Comparison of ENCODE assay signal across 35 mouse cellular contexts in genomic region chr17:4935268-4935667, GRCm38 (mm10).
"Had no signal": no experiment of that assay in that cellular context is flagged by ENCODE, and none has a peak within 500 bp of the region (broad histone marks: within the 10 kb centered on the region; RNA-seq: fewer than 3 reads in every experiment).

No protein-coding gene starts in this region.

- DNase-seq: heart, postnatal 10 days; heart, postnatal 14 days; heart, postnatal 36 days; heart, postnatal 4 days; kidney, adult 11 months; kidney, adult 18-20 months; kidney, adult 2 months; kidney, adult 8-10 months; kidney, adult 9 months; kidney, postnatal 10 days; kidney, postnatal 14 days; kidney, postnatal 25 days; kidney, postnatal 36 days; kidney, postnatal 4 days; layer of hippocampus, adult 9-11 months; layer of hippocampus, postnatal 36 days had no signal

- H3K9me3 ChIP-seq: heart, embryonic 10.5 days; heart, embryonic 12.5 days; heart, embryonic 13.5 days; heart, embryonic 15.5 days; hindbrain, embryonic 10.5 days; hindbrain, embryonic 12.5 days; hindbrain, embryonic 13.5 days; hindbrain, embryonic 15.5 days; intestine, embryonic 15.5 days; kidney, embryonic 15.5 days had no signal

- H3K4me3 ChIP-seq: heart, embryonic 10.5 days; heart, embryonic 12.5 days; heart, embryonic 13.5 days; heart, embryonic 15.5 days; hindbrain, embryonic 10.5 days; hindbrain, embryonic 12.5 days; hindbrain, embryonic 13.5 days; hindbrain, embryonic 15.5 days; intestine, embryonic 15.5 days; kidney, embryonic 15.5 days; layer of hippocampus, adult 2 months had no signal

- H3K9ac ChIP-seq: heart, embryonic 12.5 days; heart, embryonic 13.5 days; heart, embryonic 15.5 days; hindbrain, embryonic 12.5 days; hindbrain, embryonic 13.5 days; hindbrain, embryonic 14.5 days; hindbrain, embryonic 15.5 days; intestine, embryonic 15.5 days; kidney, embryonic 15.5 days had no signal

- H3K27ac ChIP-seq: heart, embryonic 10.5 days; heart, embryonic 13.5 days; heart, embryonic 15.5 days; hindbrain, embryonic 10.5 days; hindbrain, embryonic 12.5 days; hindbrain, embryonic 13.5 days; hindbrain, embryonic 14.5 days; hindbrain, embryonic 15.5 days; hindbrain, postnatal 0 days; intestine, embryonic 15.5 days; kidney, embryonic 15.5 days; kidney, postnatal 0 days; layer of hippocampus, adult 2 months had no signal

- ATAC-seq: hindbrain, embryonic 16.5 days; hindbrain, postnatal 0 days; inflammation-experienced regulatory T-cells, adult 6 months; intestine, embryonic 15.5 days; intestine, embryonic 16.5 days; intestine, postnatal 0 days had no signal

- H3K27me3 ChIP-seq: heart, embryonic 12.5 days; heart, embryonic 15.5 days; hindbrain, embryonic 12.5 days; hindbrain, embryonic 13.5 days; hindbrain, embryonic 15.5 days; intestine, embryonic 15.5 days; kidney, embryonic 15.5 days had no signal

- H3K4me1 ChIP-seq: heart, embryonic 10.5 days; heart, embryonic 13.5 days; heart, embryonic 15.5 days; hindbrain, embryonic 10.5 days; hindbrain, embryonic 12.5 days; hindbrain, embryonic 15.5 days; intestine, embryonic 15.5 days had no signal

- H3K4me2 ChIP-seq: heart, embryonic 11.5 days; heart, embryonic 12.5 days; heart, embryonic 13.5 days; heart, embryonic 15.5 days; hindbrain, embryonic 12.5 days; hindbrain, embryonic 13.5 days; hindbrain, embryonic 14.5 days; hindbrain, embryonic 15.5 days; intestine, embryonic 15.5 days; kidney, embryonic 15.5 days had no signal

- H3K36me3 ChIP-seq: heart, embryonic 10.5 days; heart, embryonic 12.5 days; heart, embryonic 13.5 days; heart, embryonic 15.5 days; hindbrain, embryonic 10.5 days; hindbrain, embryonic 12.5 days; hindbrain, embryonic 13.5 days; hindbrain, embryonic 15.5 days; intestine, embryonic 15.5 days; kidney, embryonic 15.5 days had no signal
